Mouse (Mus musculus): Measurements from ENCODE around the gene Rnf2. TPM values are rescaled to one million over a fixed set of nuclear protein-coding genes. Genes with fewer than 3 reads are reported as not detected.
A peak's percentile ranks its signal among the peaks of the same experiment; 100 is the strongest.
"Not testable (repeated sequence)": the region's sequence is repeated elsewhere in the genome, so short reads cannot be mapped to it uniquely, and the experiment has no call there.

Gene Rnf2
- polyA plus RNA-seq, 1 experiment from 2014 or later: 21.5 TPM

- H3K27me3 ChIP-seq: no peaks in the 10 kb centered on the region
- WGBS (ENCODE audit: insufficient replicate concordance): 88% methylated on average over 1 of the region's 1 CpGs
- no peak overlapping the region for H3K27ac ChIP-seq
- peaks cover 29% of the 10 kb centered on the region for H3K4me1 ChIP-seq (replicated peaks)
- no peak overlapping the region for H3K4me2 ChIP-seq
- no peak for DNase-seq
- H3K4me3 ChIP-seq (replicated peaks): no peak overlapping the region
- peaks cover 12% of the 10 kb centered on the region for H3K36me3 ChIP-seq
- no peak overlapping the region for H3K9ac ChIP-seq
- no peaks in the 10 kb centered on the region for H3K9me3 ChIP-seq (replicated peaks)
- ATAC-seq (ENCODE audit: low read depth): no peak
These were observed 18.3 kb downstream of the Rnf2 start for GRCm38 (mm10) chr1:151482497-151482896.

DNA sequence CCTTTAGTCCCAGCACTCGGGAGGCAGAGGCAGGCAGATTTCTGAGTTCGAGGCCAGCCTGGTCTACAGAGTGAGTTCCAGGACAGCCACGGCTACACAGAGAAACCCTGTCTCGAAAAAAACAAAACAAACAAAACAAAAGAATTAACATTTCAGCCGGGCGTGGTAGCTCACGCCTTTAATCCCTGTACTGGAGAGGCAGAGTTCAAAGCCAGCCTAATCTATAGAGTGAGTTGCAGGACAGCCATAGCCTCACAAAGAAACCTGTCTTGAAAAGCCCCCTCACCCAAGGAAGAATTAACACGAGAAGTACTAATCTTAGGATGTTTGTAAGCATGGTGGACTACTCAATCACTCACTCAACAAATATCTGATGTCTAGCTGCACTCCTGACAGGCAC is 28.4 kb downstream of the Rnf2 start:
- not testable (repeated sequence) for H3K4me1 ChIP-seq (replicated peaks); H3K4me3 ChIP-seq (replicated peaks); H3K27me3 ChIP-seq; DNase-seq; H3K4me2 ChIP-seq; H3K27ac ChIP-seq; ATAC-seq (ENCODE audit: low read depth); H3K9me3 ChIP-seq (replicated peaks); H3K9ac ChIP-seq
- WGBS (ENCODE audit: insufficient replicate concordance): 79% methylated on average over 8 of the region's 8 CpGs
- H3K36me3 ChIP-seq: peaks cover 55% of the 10 kb centered on the region

DNA sequence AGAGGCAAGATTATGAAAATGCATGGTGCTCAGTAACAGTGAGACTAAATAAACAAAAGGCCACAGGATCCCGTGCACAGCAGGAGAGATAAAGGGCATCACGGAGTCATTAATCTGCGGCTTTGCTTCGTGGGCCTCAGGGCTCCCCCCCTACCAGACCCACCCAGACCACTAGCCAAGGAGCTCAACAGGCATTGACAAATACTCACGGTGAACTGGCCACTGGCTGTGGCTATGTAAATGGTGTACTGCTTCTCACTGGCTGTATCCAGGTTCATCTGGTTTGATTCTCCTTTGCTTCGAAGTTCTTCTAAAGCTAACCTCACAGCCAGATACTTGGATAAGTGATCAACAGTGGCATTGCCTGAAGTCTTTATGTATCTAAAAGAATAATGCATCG is 29.3 kb downstream of the Rnf2 start:
- no peak overlapping the region for H3K27ac ChIP-seq
- no peaks in the 10 kb centered on the region for H3K9me3 ChIP-seq (replicated peaks)
- 77% methylated on average over 7 of the region's 7 CpGs for WGBS (ENCODE audit: insufficient replicate concordance)
- no peaks in the 10 kb centered on the region for H3K27me3 ChIP-seq
- H3K9ac ChIP-seq: no peak overlapping the region
- peaks cover 50% of the 10 kb centered on the region for H3K36me3 ChIP-seq
- no peak overlapping the region for H3K4me3 ChIP-seq (replicated peaks)
- ATAC-seq (ENCODE audit: low read depth) (no peak), DNase-seq (no peak)
- H3K4me2 ChIP-seq: no peak overlapping the region
- no peaks in the 10 kb centered on the region for H3K4me1 ChIP-seq (replicated peaks)

- H3K9ac ChIP-seq: no peak overlapping the region
- no peak overlapping the region for H3K27ac ChIP-seq
- DNase-seq (no peak), ATAC-seq (ENCODE audit: low read depth) (no peak)
- H3K27me3 ChIP-seq: no peaks in the 10 kb centered on the region
- H3K36me3 ChIP-seq: peaks cover 17% of the 10 kb centered on the region
- H3K4me1 ChIP-seq (replicated peaks): no peaks in the 10 kb centered on the region; the same call in 1 of the 2 replicates
- H3K4me2 ChIP-seq: no peak overlapping the region
- H3K9me3 ChIP-seq (replicated peaks): no peaks in the 10 kb centered on the region
- 73% methylated on average over 4 of the region's 4 CpGs for WGBS (ENCODE audit: insufficient replicate concordance)
- no peak overlapping the region for H3K4me3 ChIP-seq (replicated peaks)
These were observed 34.2 kb downstream of the Rnf2 start for GRCm38 (mm10) chr1:151466571-151466970.

GRCm38 (mm10) chr1:151464914-151465313 is 35.8 kb downstream of the Rnf2 start:
- Histone ChIP-seq H3K9ac (no peak overlapping the region), H3K4me2 (no peak overlapping the region), H3K27ac (no peak overlapping the region), H3K27me3 (no peaks in the 10 kb centered on the region), H3K36me3 (peaks cover 17% of the 10 kb centered on the region), H3K4me1 (replicated peaks) (no peaks in the 10 kb centered on the region; the same call in 1 of the 2 replicates), H3K4me3 (replicated peaks) (no peak overlapping the region), H3K9me3 (replicated peaks) (no peaks in the 10 kb centered on the region)
- ATAC-seq (ENCODE audit: low read depth): no peak
- WGBS (ENCODE audit: insufficient replicate concordance): 68% methylated on average over 4 of the region's 4 CpGs
- no peak for DNase-seq

DNA sequence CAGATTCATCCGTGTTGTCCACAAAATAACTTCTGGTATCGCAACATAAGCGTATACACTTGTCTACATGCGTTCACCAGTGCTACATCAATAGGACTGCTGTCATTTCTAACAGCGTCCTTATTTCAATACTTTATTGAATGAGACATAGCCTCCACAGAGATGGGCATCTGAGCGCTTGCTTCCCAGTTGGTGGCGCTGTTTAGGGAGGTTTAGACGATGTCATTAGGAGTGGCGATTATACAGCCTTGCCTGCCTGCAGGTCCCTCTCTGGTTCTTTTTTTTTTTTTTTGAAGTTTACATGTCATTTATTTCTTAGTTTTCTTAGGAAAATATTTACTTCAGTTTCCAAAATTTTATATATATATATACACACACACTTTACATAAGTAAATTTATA is 39.5 kb downstream of the Rnf2 start:
- Histone ChIP-seq H3K36me3 (peaks cover 42% of the 10 kb centered on the region), H3K9me3 (replicated peaks) (no peaks in the 10 kb centered on the region), H3K27me3 (no peaks in the 10 kb centered on the region), H3K4me3 (replicated peaks) (no peak overlapping the region), H3K27ac (no peak overlapping the region), H3K4me2 (no peak overlapping the region), H3K4me1 (replicated peaks) (no peaks in the 10 kb centered on the region; the same call in 1 of the 2 replicates), H3K9ac (no peak overlapping the region)
- DNase-seq (no peak), ATAC-seq (ENCODE audit: low read depth) (no peak)
- 83% methylated on average over 9 of the region's 9 CpGs for WGBS (ENCODE audit: insufficient replicate concordance)

GRCm38 (mm10) chr1:151457087-151457486 is 43.7 kb downstream of the Rnf2 start:
- no peaks in the 10 kb centered on the region for H3K27me3 ChIP-seq
- ATAC-seq (ENCODE audit: low read depth) (no peak), DNase-seq (no peak)
- no peak overlapping the region for H3K4me2 ChIP-seq
- H3K4me3 ChIP-seq (replicated peaks): no peak overlapping the region
- no peak overlapping the region for H3K27ac ChIP-seq
- no peaks in the 10 kb centered on the region for H3K9me3 ChIP-seq (replicated peaks)
- peaks cover 66% of the 10 kb centered on the region for H3K36me3 ChIP-seq
- H3K9ac ChIP-seq: no peak overlapping the region
- H3K4me1 ChIP-seq (replicated peaks): no peaks in the 10 kb centered on the region
- WGBS (ENCODE audit: insufficient replicate concordance): 26% methylated on average over 5 of the region's 5 CpGs

DNA sequence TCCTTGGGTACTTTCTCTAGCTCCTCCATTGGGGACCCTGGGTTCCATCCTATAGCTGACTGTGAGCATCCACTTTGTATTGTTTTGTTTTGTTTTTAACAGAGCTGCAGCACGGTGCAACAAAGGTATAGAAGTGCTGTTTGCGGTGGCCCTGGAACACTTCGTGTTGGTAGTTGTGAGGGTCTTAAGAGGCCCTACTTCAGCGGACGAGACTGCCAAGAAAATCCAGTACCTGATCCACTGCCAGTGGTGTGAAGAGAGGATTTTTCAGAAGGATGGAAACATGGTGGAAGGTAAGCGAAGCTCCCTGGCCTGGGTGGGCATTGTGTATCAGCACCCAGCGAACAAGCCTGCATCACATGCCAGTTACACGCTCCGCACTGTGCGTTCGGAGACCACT is 48.8 kb downstream of the Rnf2 start:
- 88% methylated on average over 11 of the region's 11 CpGs for WGBS (ENCODE audit: insufficient replicate concordance)
- Histone ChIP-seq H3K4me2 (no peak overlapping the region), H3K9ac (no peak overlapping the region), H3K27me3 (no peaks in the 10 kb centered on the region), H3K4me3 (replicated peaks) (no peak overlapping the region), H3K9me3 (replicated peaks) (no peaks in the 10 kb centered on the region), H3K4me1 (replicated peaks) (no peaks in the 10 kb centered on the region), H3K27ac (no peak overlapping the region), H3K36me3 (peaks cover 65% of the 10 kb centered on the region)
- no peak for ATAC-seq (ENCODE audit: low read depth)
- DNase-seq: no peak

- Histone ChIP-seq H3K27me3 (no peaks in the 10 kb centered on the region), H3K4me1 (replicated peaks) (no peaks in the 10 kb centered on the region), H3K4me3 (replicated peaks) (no peak overlapping the region), H3K9ac (no peak overlapping the region), H3K9me3 (replicated peaks) (no peaks in the 10 kb centered on the region), H3K27ac (no peak overlapping the region), H3K36me3 (peaks cover 67% of the 10 kb centered on the region), H3K4me2 (no peak overlapping the region)
- WGBS (ENCODE audit: insufficient replicate concordance): 90% methylated on average over 1 of the region's 2 CpGs
- DNase-seq (no peak), ATAC-seq (ENCODE audit: low read depth) (no peak)
These were observed 49.9 kb downstream of the Rnf2 start for GRCm38 (mm10) chr1:151450851-151451250.

DNA sequence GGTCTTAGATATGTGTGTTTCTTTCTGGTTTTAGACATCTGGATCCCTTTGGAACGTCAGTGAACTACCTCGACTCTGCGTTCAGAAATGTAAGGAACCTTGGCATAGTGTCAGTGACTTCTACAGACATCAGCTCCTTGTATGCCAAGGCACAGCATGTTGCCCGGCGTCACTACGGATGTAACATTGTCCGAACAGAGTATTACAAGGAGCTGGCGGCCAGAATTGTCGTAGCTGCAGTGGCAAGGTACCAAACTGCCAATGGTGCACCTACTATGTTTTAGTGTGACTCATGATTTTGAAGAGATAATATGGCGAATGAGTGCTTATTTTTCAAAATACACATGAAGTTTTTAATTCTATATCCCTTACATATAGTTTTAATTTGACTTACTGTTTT is 50.9 kb downstream of the Rnf2 start:
- no peak overlapping the region for H3K4me3 ChIP-seq (replicated peaks)
- H3K27me3 ChIP-seq: no peaks in the 10 kb centered on the region
- no peak overlapping the region for H3K27ac ChIP-seq
- H3K4me2 ChIP-seq: no peak overlapping the region
- H3K9ac ChIP-seq: no peak overlapping the region
- ATAC-seq (ENCODE audit: low read depth) (no peak), DNase-seq (no peak)
- no peaks in the 10 kb centered on the region for H3K9me3 ChIP-seq (replicated peaks)
- peaks cover 73% of the 10 kb centered on the region for H3K36me3 ChIP-seq
- 84% methylated on average over 10 of the region's 10 CpGs for WGBS (ENCODE audit: insufficient replicate concordance)
- H3K4me1 ChIP-seq (replicated peaks): no peaks in the 10 kb centered on the region

DNA sequence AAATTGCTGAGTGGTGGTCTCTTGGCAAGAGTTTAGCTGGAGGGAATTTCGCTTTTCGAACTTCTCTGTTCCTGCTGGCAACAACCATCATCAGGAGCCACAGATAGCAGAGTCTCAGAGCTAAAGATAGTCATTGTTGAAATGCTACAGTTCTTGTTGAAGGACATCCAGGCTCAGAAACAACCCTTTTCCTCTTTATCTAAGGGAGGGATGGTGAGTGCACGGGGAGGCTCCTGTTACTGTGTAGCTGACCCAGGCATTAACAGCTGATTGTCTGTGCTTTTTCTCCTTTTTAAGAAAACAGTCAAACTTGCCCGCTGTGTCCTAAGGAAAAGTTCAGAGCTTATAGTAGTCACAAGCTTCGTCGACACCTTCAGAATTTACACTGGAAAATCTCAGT is 65.3 kb downstream of the Rnf2 start:
- peaks cover 50% of the 10 kb centered on the region for H3K36me3 ChIP-seq
- ATAC-seq (ENCODE audit: low read depth) (no peak), DNase-seq (no peak)

DNA sequence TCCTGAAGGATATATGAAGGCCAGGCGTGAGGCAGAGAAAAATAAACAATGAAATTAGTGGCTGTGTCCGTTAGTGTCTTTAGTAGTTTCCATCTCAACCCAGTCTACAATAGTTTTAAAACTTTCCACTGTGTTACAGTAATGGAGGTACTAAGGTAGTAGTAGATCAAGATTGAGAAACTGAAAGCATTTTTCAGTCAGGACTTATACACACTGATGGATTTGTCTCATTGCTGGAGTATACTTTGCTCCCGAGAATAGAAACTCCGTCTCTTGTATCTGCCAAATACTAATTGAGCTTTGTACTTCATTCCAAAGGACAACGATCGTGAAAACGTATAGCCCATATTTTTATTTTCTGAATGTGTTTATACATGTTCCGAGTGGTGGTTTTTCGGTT is 71.4 kb downstream of the Rnf2 start:
- no peak for DNase-seq
- peaks cover 29% of the 10 kb centered on the region for H3K4me1 ChIP-seq (replicated peaks)
- peak overlapping the region; percentile 96 for H3K27ac ChIP-seq
- H3K9ac ChIP-seq: peak overlapping the region; percentile 96
- WGBS (ENCODE audit: insufficient replicate concordance): 39% methylated on average over 9 of the region's 9 CpGs
- peak overlapping the region; percentile 94 for H3K4me3 ChIP-seq (replicated peaks)
- H3K27me3 ChIP-seq: no peaks in the 10 kb centered on the region
- no peaks in the 10 kb centered on the region for H3K9me3 ChIP-seq (replicated peaks)
- peak overlapping the region; percentile 76 for H3K4me2 ChIP-seq
- H3K36me3 ChIP-seq: peaks cover 7% of the 10 kb centered on the region
- no peak for ATAC-seq (ENCODE audit: low read depth)

More for the DNA sequence above, 65.3 kb downstream of the Rnf2 start:
- Histone ChIP-seq H3K9me3 (replicated peaks) (no peaks in the 10 kb centered on the region), H3K4me2 (no peak overlapping the region), H3K27ac (no peak overlapping the region), H3K27me3 (no peaks in the 10 kb centered on the region), H3K9ac (no peak overlapping the region), H3K4me3 (replicated peaks) (no peak overlapping the region), H3K4me1 (replicated peaks) (peaks cover 1% of the 10 kb centered on the region; the same call in 1 of the 2 replicates)
- 84% methylated on average over 6 of the region's 6 CpGs for WGBS (ENCODE audit: insufficient replicate concordance)

All from liver, embryonic 13.5 days (tissue).